Mouse (Mus musculus) heart, embryonic 12.5 days (tissue): ENCODE results near the gene 2210016L21Rik. TPM values are rescaled to one million over a fixed set of nuclear protein-coding genes. Genes with fewer than 3 reads are reported as not detected.

Experiments
- ATAC-seq: fragments of 200-750 bp; cut with Nextera tagmentation; 2 replicates; pipeline ENCODE4 v1.8.0; 2017; ENCODE audit warnings: moderate TSS enrichment, moderate library complexity; ENCODE audit not compliant: insufficient number of reproducible peaks, low FRiP score
- H3K27ac ChIP-seq: fragments of 300-500 bp; sonication (generic); 2 replicates; pipeline ENCODE4 v1.5.1; 2016; ENCODE audit warnings: mild to moderate bottlenecking, moderate library complexity; ENCODE audit not compliant: poor library complexity, severe bottlenecking
- H3K27me3 ChIP-seq: fragments of 300-500 bp; sonication (generic); replicated peaks from 2 replicates; pipeline ENCODE4 v1.6.1; 2016; ENCODE audit warnings: mild to moderate bottlenecking, moderate library complexity
- H3K36me3 ChIP-seq: fragments of 300-500 bp; sonication (generic); 2 replicates; pipeline ENCODE4 v1.6.1; 2016; ENCODE audit warnings: mild to moderate bottlenecking, moderate library complexity
- H3K4me1 ChIP-seq: fragments of 300-500 bp; sonication (generic); replicated peaks from 2 replicates; pipeline ENCODE4 v1.6.1; 2016; ENCODE audit warnings: mild to moderate bottlenecking
- H3K4me2 ChIP-seq: fragments of 300-500 bp; sonication (generic); 2 replicates; pipeline ENCODE4 v1.6.1; 2016; ENCODE audit warnings: mild to moderate bottlenecking, moderate library complexity
- H3K4me3 ChIP-seq: fragments of 300-500 bp; sonication (generic); 2 replicates; pipeline ENCODE4 v1.5.1; 2016; ENCODE audit warnings: mild to moderate bottlenecking
- H3K9ac ChIP-seq: fragments of 300-500 bp; sonication (generic); 2 replicates; pipeline ENCODE4 v1.6.1; 2016; ENCODE audit warnings: mild to moderate bottlenecking, moderate library complexity
- H3K9me3 ChIP-seq: fragments of 300-500 bp; sonication (generic); replicated peaks from 2 replicates; pipeline ENCODE4 v1.6.1; 2016; ENCODE audit warnings: mild to moderate bottlenecking, moderate library complexity
- WGBS: fragments of 180-500 bp; shearing (Covaris S2); methylation state at CpG from one replicate; pipeline ENCODE4 v1.1.7; 2016; 5-methylcytosine and 5-hydroxymethylcytosine counted together
- polyA plus RNA-seq: library from polyadenylated mRNA; unstranded; fragments of >200 nt; fragmentation: Nextera tagmentation; extraction: Ambion mirVana; gene quantifications from 2 replicates; pipeline ENCODE4 v1.2.1, GENCODE M21; 2016

2210016L21Rik gene
- polyA plus RNA-seq, 1 experiment from 2014 or later, result 37.2 TPM

DNA sequence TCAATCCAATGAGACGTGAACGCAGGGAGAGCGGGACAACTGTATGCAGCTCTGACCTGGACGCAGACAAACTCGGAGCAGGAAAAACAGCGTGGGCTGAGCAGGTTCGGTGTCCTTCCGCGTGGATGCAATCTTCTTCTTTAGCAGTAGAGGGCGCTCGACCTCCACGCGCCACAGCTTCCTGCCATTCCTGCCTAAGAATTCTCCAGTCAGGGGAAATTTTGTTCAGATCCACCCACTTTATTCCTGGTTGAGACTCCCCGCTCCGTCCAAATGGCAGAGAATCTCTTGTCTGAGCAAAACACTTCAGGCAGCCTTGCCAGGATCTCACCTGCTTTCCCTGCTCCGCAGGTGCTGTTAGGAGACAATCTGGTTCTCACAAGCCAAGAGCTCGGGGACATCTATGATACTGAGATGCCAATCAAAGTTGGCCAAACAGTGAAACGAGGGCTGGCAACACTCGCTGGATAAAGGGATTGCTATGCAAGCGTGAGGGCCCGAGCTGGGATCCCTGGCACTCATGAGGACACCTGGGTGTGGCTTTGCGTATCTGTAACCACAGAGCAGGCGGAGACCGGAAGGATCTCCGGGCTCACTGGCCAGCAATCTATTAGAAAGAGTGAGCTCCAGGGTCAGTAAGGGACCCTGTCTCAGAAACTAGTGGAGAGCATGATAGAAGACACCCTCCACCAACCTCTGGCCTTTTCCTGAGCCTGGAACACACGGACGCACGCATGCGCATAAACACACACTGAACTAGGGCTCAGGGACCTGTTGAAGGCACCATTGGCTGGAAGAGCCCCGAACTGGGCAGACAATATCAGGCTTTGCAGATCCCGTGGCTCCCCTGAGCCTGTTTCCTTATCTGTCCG lies 37.5 kb downstream of the 2210016L21Rik start:
- WGBS, result 4% methylated on average over 32 of the region's 32 CpGs
- H3K27me3 ChIP-seq, result no peaks in the 10 kb centered on the region
- peak; percentile 84 for ATAC-seq
- H3K4me1 ChIP-seq, result peaks cover 12% of the 10 kb centered on the region
- peak overlapping the region; percentile 53 for H3K4me3 ChIP-seq
- H3K9ac ChIP-seq, result peak overlapping the region; percentile 63
- peak overlapping the region; percentile 92 for H3K4me2 ChIP-seq
- H3K9me3 ChIP-seq, result peaks cover 3% of the 10 kb centered on the region; the same call in 1 of the 2 replicates
- no peaks in the 10 kb centered on the region for H3K36me3 ChIP-seq
- H3K27ac ChIP-seq, result no peak overlapping the region

DNA sequence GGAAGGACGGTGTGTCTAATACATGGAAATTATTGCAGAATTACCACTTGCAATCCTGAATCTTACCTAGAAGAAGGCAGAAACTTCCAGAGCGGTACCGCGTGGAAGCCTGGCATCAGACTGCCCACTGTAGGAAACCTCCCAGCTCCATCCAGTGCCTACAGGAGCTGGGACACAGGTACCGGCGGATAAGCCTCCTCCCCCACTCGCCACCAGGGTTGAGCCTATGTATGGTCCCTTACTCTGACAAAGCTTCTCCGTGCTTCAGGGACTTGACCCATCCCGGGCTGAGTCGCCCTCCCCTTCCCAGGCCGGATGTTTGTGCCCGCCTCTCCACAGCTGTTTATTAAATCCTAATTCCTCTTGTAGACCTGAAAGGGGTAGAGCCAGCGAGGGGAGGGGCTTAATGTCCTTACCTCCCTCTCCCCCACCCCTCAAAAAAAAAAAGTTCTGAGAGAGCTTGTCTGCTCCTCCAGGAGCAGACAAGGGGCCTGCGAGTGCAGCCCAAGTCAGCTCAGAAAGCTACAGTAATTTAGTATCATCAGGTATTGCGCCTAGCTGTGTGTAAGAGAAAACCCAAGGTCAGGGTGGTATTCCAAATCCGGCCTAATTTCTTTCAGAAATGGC lies 38.3 kb downstream of the 2210016L21Rik start:
- no peaks in the 10 kb centered on the region for H3K36me3 ChIP-seq
- no peak overlapping the region for H3K27ac ChIP-seq
- WGBS, result 19% methylated on average over 16 of the region's 16 CpGs
- H3K9me3 ChIP-seq, result peaks cover 3% of the 10 kb centered on the region; the same call in 1 of the 2 replicates
- H3K4me2 ChIP-seq, result peak overlapping the region; percentile 92
- H3K27me3 ChIP-seq, result no peaks in the 10 kb centered on the region
- peak overlapping the region; percentile 63 for H3K9ac ChIP-seq
- peak; percentile 30; the same call in 1 of the 2 replicates for ATAC-seq
- H3K4me3 ChIP-seq, result peak overlapping the region; percentile 53
- H3K4me1 ChIP-seq, result peaks cover 12% of the 10 kb centered on the region

DNA sequence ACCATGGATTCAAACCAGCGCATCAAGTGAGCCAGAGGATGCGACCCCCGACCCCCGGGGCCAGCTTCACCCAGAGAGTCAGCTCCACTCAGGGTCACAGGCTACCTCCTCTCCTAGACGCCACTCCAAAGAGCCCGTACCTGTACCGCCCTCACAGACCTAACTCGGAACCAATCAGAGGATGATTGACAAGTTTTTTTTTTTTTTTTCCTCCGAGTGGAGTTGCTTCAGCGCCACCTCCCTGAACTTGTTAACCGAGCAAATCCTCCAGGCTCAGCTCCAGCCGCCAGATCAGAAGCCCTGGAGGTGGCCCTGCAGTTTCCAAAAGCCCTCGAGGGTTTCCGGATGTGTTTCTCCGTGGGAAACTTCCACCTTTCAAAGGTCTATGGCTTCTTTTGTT lies 40.0 kb downstream of the 2210016L21Rik start:
- WGBS, result 39% methylated on average over 15 of the region's 15 CpGs

DNA sequence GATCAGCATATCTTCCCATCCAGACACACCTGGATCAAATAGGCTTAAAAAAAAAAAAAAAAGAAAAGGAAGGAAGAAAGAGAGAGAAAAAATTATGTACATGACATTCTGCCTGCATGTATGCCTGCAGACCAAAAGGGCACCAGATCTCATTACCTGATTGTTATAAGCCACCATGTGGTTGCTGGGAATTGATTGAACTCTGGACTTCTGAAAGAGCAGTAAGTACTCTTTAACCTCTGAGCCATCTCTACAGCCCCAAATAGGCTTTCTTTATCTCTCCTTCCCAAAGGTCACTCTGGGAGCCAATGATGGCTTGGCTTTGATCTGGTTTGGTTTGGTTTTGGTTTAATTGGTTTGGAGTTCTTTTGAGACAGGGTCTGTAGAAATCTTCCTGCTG lies 43.1 kb downstream of the 2210016L21Rik start:
- Histone ChIP-seq H3K27me3 (no peaks in the 10 kb centered on the region), H3K27ac (no peak overlapping the region), H3K4me3 (no peak overlapping the region), H3K4me1 (peaks cover 5% of the 10 kb centered on the region), H3K9me3 (peaks cover 3% of the 10 kb centered on the region; the same call in 1 of the 2 replicates), H3K9ac (no peak overlapping the region), H3K4me2 (no peak overlapping the region), H3K36me3 (no peaks in the 10 kb centered on the region)
- no peak for ATAC-seq

More for the DNA sequence above, 40.0 kb downstream of the 2210016L21Rik start:
- ATAC-seq, result no peak
- no peaks in the 10 kb centered on the region for H3K27me3 ChIP-seq
- H3K4me3 ChIP-seq, result no peak overlapping the region
- H3K9ac ChIP-seq, result no peak overlapping the region
- no peaks in the 10 kb centered on the region for H3K36me3 ChIP-seq
- no peak overlapping the region for H3K4me2 ChIP-seq
- no peak overlapping the region for H3K27ac ChIP-seq
- H3K9me3 ChIP-seq, result peaks cover 3% of the 10 kb centered on the region; the same call in 1 of the 2 replicates
- peaks cover 12% of the 10 kb centered on the region for H3K4me1 ChIP-seq

DNA sequence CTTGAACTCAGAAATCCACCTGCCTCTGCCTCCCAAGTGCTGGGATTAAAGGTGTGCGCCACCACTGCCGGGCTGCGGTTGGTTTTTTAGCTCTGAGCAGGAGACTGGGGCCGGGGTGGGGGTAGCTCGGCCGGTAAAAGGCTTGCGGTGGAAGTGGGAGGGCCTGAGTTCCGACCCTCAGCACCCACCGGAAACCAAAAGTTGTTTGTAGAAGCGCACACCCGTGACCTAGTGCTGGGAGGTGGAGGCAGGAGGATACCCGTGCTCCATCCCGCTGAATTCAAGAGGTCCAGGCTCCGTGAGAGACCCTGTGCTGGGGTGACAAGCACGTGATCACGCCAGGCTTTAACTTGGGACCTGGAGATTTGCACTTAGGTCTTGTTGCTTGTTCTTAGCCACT lies 54.5 kb downstream of the 2210016L21Rik start:
- Histone ChIP-seq H3K9ac (no peak overlapping the region), H3K27ac (no peak overlapping the region)

DNA sequence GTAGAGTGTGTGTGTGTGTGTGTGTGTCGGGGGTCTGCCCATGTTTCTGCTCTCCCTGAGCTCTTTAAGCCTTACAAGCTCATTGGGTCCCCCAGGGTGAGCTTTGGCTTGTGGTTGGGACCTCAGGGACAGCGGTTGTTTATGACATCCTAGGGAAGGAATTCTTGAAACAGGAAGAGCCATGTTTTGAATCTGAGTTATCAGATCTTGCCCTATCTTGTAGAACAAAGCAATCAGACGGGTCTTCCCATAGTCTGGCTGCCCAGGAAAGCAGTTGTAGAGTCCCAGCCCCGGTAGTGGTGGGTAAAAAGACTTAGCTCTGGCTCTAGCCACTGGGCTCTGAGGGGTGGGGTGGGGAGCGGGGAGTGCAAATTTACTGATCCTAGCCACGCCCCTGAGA lies 55.4 kb downstream of the 2210016L21Rik start:
- ATAC-seq, result no peak
- Histone ChIP-seq H3K4me3 (no peak overlapping the region), H3K27ac (no peak overlapping the region), H3K36me3 (no peaks in the 10 kb centered on the region), H3K27me3 (no peaks in the 10 kb centered on the region), H3K9ac (no peak overlapping the region), H3K4me2 (no peak overlapping the region), H3K9me3 (no peaks in the 10 kb centered on the region), H3K4me1 (0 out of 2 replicates have a peak, but pooled peaks cover 5% of the 10 kb centered on the region)
- WGBS, result 38% methylated on average over 6 of the region's 6 CpGs

More for the DNA sequence above, 54.5 kb downstream of the 2210016L21Rik start:
- no peaks in the 10 kb centered on the region for H3K27me3 ChIP-seq
- 0 out of 2 replicates have a peak, but pooled peaks cover 5% of the 10 kb centered on the region for H3K4me1 ChIP-seq
- no peaks in the 10 kb centered on the region for H3K9me3 ChIP-seq
- 63% methylated on average over 16 of the region's 16 CpGs for WGBS
- ATAC-seq, result no peak
- H3K4me2 ChIP-seq, result no peak overlapping the region
- H3K4me3 ChIP-seq, result no peak overlapping the region
- H3K36me3 ChIP-seq, result no peaks in the 10 kb centered on the region

Other genes starting within 250 kb of the 2210016L21Rik start
- 9.1 and 9.4 TPM in 2 replicates for gene Tchp, start 234.4 kb upstream of the 2210016L21Rik start, polyA plus RNA-seq
- 45.2 and 45.6 TPM in 2 replicates for gene Ankrd13a, start 167.5 kb upstream of the 2210016L21Rik start, polyA plus RNA-seq
- gene Git2, start 166.6 kb upstream of the 2210016L21Rik start, polyA plus RNA-seq, result 33.6 and 36.4 TPM in 2 replicates
- 53.2 and 57.5 TPM in 2 replicates for gene 1500011B03Rik, start 118.7 kb upstream of the 2210016L21Rik start, polyA plus RNA-seq
- gene 4930519G04Rik, start 88.5 kb upstream of the 2210016L21Rik start, polyA plus RNA-seq, result not detected in 2 replicates
- gene Gm9936, start 83.5 kb upstream of the 2210016L21Rik start, polyA plus RNA-seq, result 0.06 TPM in 1 of 2 replicates, not detected in the other
- 3.8 and 4.0 TPM in 2 replicates for gene Oasl2, start 45.2 kb upstream of the 2210016L21Rik start, polyA plus RNA-seq
- gene Oasl1, start 18.9 kb upstream of the 2210016L21Rik start, polyA plus RNA-seq, result 0.46 and 0.65 TPM in 2 replicates
- gene Hnf1a, start 28.9 kb downstream of the 2210016L21Rik start, polyA plus RNA-seq, result 0.05 and 0.19 TPM in 2 replicates
- gene Sppl3, start 69.0 kb downstream of the 2210016L21Rik start, polyA plus RNA-seq, result 18.2 and 18.9 TPM in 2 replicates
- 14.1 and 15.7 TPM in 2 replicates for gene Gm10401, start 156.1 kb downstream of the 2210016L21Rik start, polyA plus RNA-seq
- gene Acads, start 177.2 kb downstream of the 2210016L21Rik start, polyA plus RNA-seq, result 114 and 123 TPM in 2 replicates
- gene Unc119b, start 192.8 kb downstream of the 2210016L21Rik start, polyA plus RNA-seq, result 22.8 and 23.2 TPM in 2 replicates
- gene Mlec, start 216.0 kb downstream of the 2210016L21Rik start, polyA plus RNA-seq, result 103 and 105 TPM in 2 replicates